Mouse (Mus musculus): Measurements from ENCODE around the gene Kel.

DNA sequence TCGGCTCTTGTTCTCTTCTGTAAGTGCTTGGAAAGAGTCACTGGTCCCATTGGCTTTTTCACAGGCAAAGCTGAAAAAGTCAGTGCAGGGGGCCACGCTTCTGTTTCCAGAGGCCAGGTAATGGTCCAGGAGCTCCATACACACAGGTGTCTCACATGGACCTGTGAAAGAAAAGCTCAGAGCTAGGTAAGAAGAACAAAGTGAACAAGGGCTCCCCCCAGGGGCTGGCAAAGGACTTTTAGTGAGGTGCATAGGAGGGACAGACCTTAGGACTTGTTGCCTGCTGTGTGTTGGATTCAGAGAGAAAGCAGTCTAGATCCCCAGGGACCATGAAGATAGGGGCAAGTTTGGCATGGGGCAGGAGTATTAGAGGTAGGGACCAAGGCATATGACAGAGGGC lies 1.2 kb downstream of the Kel start:
- TF ChIP-seq CTCF (IDR thresholded peaks at IDR 0.05; ENCODE audit: borderline replicate concordance, control insufficient read depth, extremely low read depth, insufficient read depth, low read length, poor library complexity) (no peak), POLR2A (IDR thresholded peaks at IDR 0.05; ENCODE audit: control insufficient read depth, extremely low read depth, insufficient read depth, low read length, poor library complexity) (no peak)
